Mouse (Mus musculus) gastrocnemius, adult 2 months (tissue): ENCODE data around the gene Trpm3. TPM values are rescaled to one million over a fixed set of nuclear protein-coding genes. Genes with fewer than 3 reads are reported as not detected.

ENCODE experiments used
- DNase-seq: peaks from one replicate; pipeline ENCODE4 v3.0.0; 2022
- H3K27ac ChIP-seq: fragments of 200-600 bp; 2 replicates; pipeline ENCODE4 v1.8.1; 2022; ENCODE audit warnings: mild to moderate bottlenecking
- H3K4me3 ChIP-seq: fragments of 200-600 bp; 2 replicates; pipeline ENCODE4 v1.8.1; 2022; ENCODE audit warnings: mild to moderate bottlenecking, moderate library complexity
- CTCF ChIP-seq: fragments of 200-600 bp; IDR thresholded peaks from 2 replicates; pipeline ENCODE4 v1.8.1; 2022; ENCODE audit warnings: antibody characterized with exemption, mild to moderate bottlenecking, moderate library complexity
- intact Hi-C: fragments of 180-260 bp; cut with DNase I; formaldehyde crosslinking; loops from one replicate; pipeline ENCODE4 v1.15.1; 2025
- total RNA-seq, 2 experiments: library from RNA; stranded (reverse); gene quantifications; 2 replicates each; pipeline ENCODE4 v1.2.3; 2021

Gene Trpm3
- total RNA-seq, 2 experiments from 2014 or later: 0.73 to 0.77 TPM

DNA sequence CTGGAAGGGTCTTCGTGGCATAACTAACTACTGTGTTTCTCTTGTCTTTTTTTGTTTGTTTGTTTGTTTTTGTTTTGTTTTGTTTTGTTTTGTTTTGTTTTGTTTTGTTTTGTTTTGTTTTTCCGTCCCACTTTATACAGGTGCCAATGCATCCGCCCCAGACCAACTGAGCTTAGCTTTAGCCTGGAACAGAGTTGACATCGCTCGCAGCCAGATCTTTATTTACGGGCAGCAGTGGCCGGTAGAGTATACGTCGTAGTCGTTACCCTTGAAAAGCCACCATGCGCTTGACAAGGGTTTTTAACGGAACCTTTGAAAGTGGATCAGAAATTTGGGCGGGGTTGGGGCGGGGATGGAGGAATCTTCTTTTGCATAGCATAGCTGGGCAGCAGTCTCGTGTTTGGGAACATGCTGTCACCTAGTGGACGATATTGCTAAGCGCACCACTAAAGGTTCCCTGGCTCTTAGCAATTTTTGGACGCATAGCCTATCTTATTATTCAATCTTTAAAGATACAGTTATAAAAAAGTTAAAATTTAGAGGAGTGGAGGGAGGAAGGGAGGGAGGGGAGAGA is 745.0 kb downstream of the Trpm3 start:
- Histone ChIP-seq H3K4me3 (peak overlapping the region; percentile 51), H3K27ac (no peak overlapping the region)
- DNase-seq: peak; percentile 47
- intact Hi-C loops: loop anchor here (1.0 to 5.0 kb wide), 2 partner anchors 332 to 547 kb away; no protein-coding TSS in a partner anchor
- peak; percentile 85 for TF ChIP-seq CTCF

GRCm38 (mm10) chr19:22884357-22884756 is 745.5 kb downstream of the Trpm3 start:
- no peak overlapping the region for H3K27ac ChIP-seq
- no peak for TF ChIP-seq CTCF
- intact Hi-C loops: loop anchor here (1.0 to 5.0 kb wide), 2 partner anchors 332 to 547 kb away; no protein-coding TSS in a partner anchor
- H3K4me3 ChIP-seq: peak overlapping the region; percentile 51; the same call in 1 of the 2 replicates
- DNase-seq: no peak

DNA sequence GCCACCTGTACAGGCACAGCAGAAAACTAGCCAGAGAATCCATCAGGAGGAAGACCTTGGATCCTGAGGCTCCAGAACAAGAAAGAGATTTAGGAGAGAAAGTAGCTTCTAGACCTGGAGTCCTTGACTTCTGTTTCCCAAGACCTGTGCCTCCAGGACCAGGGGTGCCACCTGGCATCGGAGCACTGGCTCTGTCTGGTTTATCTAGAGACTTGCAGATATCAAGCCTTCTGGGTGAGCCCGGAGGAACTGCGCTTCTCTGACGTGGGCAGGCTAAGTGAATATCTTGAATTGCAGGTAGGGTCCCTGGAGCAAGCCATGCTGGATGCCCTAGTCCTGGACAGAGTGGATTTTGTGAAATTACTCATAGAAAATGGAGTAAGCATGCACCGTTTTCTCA is 746.2 kb downstream of the Trpm3 start:
- no peak for TF ChIP-seq CTCF
- no peak for DNase-seq
- no peak overlapping the region for H3K4me3 ChIP-seq
- no peak overlapping the region for H3K27ac ChIP-seq
- intact Hi-C loops: no loop called here

GRCm38 (mm10) chr19:22901892-22902291 is 763.0 kb downstream of the Trpm3 start:
- H3K27ac ChIP-seq: no peak overlapping the region; the same call in 1 of the 2 replicates
- TF ChIP-seq CTCF: no peak
- H3K4me3 ChIP-seq: no peak overlapping the region
- intact Hi-C loops: no loop called here
- DNase-seq: peak; percentile 77

GRCm38 (mm10) chr19:22902386-22902785 is 763.5 kb downstream of the Trpm3 start:
- intact Hi-C loops: no loop called here
- Histone ChIP-seq H3K27ac (no peak overlapping the region; the same call in 1 of the 2 replicates), H3K4me3 (no peak overlapping the region)
- DNase-seq: no peak
- no peak for TF ChIP-seq CTCF

GRCm38 (mm10) chr19:22905066-22905482 is 766.2 kb downstream of the Trpm3 start:
- intact Hi-C loops: no loop called here
- H3K4me3 ChIP-seq: peak overlapping the region; percentile 67
- TF ChIP-seq CTCF: no peak
- H3K27ac ChIP-seq: peak overlapping the region; percentile 89
- DNase-seq: peak; percentile 83

- Histone ChIP-seq H3K4me3 (no peak overlapping the region), H3K27ac (no peak overlapping the region)
- intact Hi-C loops: no loop called here
- DNase-seq: no peak
- TF ChIP-seq CTCF: no peak
Measured at GRCm38 (mm10) chr19:22910686-22911085, 771.8 kb downstream of the Trpm3 start.

DNA sequence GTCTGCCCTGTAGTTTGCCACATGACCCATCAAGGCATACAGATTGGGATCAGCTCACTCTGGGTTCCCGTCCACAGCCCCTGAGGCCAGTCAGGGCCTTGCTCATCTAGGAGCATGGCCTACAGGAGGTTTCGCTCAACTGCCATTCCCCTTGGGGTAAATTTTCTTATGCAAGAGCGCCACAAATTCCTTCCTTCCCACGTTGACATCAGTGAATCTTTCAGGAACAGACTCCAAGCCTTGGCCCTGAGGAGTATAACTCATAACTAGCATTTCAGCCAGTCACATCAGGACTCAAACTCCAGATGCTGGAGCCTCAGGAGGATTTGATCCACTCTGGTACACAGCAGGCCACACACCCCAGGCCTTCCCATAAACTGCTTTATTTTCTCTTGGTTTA is 774.1 kb downstream of the Trpm3 start:
- peak; percentile 57 for DNase-seq
- intact Hi-C loops: no loop called here
- Histone ChIP-seq H3K27ac (peak overlapping the region; percentile 73), H3K4me3 (no peak overlapping the region)
- TF ChIP-seq CTCF: no peak

GRCm38 (mm10) chr19:22915868-22916642 is 777.2 kb downstream of the Trpm3 start:
- Histone ChIP-seq H3K27ac (peak overlapping the region; percentile 88), H3K4me3 (peak overlapping the region; percentile 69)
- intact Hi-C loops: loop anchor here (1.0 to 5.0 kb wide), 3 partner anchors 219 to 606 kb away; no protein-coding TSS in a partner anchor
- no peak; the same call in 1 of the 2 replicates for TF ChIP-seq CTCF
- DNase-seq: peak; percentile 87

- H3K27ac ChIP-seq: peak overlapping the region; percentile 88
- peak; percentile 100 for DNase-seq
- TF ChIP-seq CTCF: no peak
- intact Hi-C loops: loop anchor here (2.0 to 5.0 kb wide), 2 partner anchors 218 to 606 kb away; no protein-coding TSS in a partner anchor
- peak overlapping the region; percentile 69 for H3K4me3 ChIP-seq
Measured at GRCm38 (mm10) chr19:22916643-22917344, 777.9 kb downstream of the Trpm3 start.

DNA sequence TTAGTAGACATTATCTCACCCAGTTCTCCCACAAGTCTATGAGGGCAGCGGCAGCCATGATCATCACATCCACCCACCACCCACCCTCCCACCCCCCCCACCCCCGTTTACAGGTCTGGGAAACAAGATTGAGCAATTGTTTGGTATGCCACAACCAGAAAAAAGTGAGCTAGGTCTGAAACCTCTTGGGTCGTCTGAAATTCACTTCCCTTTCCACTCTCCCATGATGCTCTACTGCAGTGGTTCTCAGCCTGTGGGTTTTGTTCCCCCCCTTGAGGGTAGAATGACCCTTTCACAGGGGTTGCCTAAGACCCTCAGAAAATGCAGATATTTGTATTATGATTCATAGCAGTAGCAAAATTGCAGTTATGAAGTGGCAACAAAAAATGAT is 778.5 kb downstream of the Trpm3 start:
- peak overlapping the region; percentile 69; the same call in 1 of the 2 replicates for H3K4me3 ChIP-seq
- DNase-seq: no peak
- peak overlapping the region; percentile 88 for H3K27ac ChIP-seq
- no peak for TF ChIP-seq CTCF
- intact Hi-C loops: loop anchor here (2.0 to 5.0 kb wide), 2 partner anchors 217 to 605 kb away; no protein-coding TSS in a partner anchor

DNA sequence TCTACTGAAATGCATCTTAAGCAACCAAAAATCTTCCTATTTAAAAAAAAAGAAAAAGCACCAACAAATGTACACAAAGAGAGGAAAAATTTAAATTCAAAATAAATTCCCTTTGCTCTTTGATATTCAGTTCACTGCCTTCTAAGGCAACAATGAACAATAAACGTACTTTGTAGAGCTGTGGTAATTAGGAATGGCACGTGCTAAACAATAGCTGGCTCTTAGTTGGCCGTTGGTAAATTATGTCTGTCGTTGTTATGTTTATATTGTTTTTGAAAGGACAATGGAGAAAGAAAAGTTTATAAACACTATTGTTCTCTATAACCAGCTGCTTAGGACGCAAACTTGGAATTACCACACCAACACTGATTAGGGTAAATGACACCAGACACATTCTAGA is 782.1 kb downstream of the Trpm3 start:
- no peak overlapping the region for H3K27ac ChIP-seq
- intact Hi-C loops: no loop called here
- TF ChIP-seq CTCF: no peak
- H3K4me3 ChIP-seq: no peak overlapping the region
- DNase-seq: no peak
